Mouse (Mus musculus): Measurements from ENCODE around the gene Chrm4. TPM values are rescaled to one million over a fixed set of nuclear protein-coding genes. Genes with fewer than 3 reads are reported as not detected.
A peak's percentile ranks its signal among the peaks of the same experiment; 100 is the strongest.

Gene Chrm4
- total RNA-seq, 2 experiments from 2014 or later, result 0.16 TPM; not detected in 1

DNA sequence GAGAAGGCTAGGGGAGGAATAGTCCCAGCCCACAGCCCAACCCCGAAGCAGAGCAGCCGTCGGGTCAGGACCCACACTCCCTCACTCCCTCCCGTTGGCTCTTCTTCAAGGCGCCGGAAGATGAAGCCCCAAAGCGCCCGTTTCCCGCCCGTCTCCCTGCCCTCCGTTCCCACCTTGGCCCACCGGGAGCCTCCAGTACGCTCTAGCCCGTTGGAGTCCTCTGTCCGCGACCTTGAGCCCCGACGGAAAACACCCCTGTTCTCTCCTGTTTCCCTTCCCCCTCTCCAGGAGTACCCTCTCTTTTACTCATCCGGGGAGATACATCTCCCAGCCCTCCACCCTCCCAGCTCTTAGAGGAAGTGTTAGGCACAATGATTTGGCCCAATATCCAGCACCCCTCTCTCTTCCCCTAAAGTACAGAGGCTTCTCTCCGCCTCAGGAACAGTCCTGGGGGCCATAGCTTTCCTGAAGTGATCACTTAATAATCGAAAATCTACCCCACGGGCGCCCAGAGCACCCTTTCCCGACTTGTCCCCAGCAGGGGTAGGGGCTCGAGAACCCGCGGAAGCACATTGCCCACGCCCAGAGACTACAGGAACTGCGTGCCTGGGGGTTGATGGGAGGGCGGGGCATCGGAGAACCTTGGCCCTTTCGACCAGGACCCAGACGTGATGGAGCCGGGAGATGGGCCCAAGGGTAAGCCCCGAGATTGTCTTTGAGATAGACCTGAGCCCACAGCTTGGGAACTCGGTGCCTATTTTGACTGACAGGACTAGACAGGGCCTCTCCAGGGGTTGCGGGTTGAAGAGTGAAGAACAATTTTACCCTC lies 4.2 kb upstream of the Chrm4 start:
- DNase-seq, result no peak

DNA sequence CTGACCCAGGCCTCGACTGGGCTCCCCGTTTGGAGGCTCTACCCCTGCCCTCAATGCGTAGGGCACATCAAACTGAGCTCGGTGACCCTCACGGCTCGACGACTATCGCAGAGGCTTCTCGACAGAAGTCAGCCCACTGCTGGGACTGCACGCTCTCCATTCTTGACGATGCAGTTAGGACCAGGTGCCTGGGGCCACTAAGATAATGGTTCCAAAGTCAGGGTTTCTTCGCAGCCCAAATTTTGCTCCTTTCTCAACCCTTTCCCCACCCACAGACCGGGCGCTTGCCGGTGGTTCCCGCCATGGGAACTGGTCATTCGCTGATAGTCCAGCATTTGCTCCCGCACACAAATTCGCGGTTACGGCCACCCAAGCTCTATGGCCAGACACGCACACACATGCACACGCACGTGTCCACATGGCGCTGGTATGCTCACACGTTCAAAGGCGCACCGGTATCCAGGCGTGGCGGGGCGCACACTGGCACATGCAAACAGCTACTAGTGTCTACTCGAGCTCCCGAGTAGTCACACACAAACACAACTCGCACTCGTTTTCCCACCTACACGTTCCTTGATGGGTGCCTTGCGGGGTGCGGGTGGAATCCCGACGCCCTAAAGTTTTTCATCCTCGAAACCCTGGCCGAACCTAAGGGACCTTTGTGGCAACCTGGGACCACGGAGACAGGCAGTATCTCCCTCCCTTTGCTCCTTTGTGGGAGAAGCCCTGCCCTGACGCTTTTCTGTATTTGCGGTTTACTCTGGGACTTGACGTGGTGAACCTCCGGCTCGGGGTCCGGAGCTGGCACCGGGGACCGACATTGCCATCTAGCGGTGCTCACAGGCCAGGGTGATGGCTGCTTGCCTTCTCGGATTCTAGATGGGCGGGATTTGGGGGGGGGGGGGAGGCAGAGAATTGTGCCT lies 3.4 kb upstream of the Chrm4 start:
- peak; percentile 74 for DNase-seq

DNA sequence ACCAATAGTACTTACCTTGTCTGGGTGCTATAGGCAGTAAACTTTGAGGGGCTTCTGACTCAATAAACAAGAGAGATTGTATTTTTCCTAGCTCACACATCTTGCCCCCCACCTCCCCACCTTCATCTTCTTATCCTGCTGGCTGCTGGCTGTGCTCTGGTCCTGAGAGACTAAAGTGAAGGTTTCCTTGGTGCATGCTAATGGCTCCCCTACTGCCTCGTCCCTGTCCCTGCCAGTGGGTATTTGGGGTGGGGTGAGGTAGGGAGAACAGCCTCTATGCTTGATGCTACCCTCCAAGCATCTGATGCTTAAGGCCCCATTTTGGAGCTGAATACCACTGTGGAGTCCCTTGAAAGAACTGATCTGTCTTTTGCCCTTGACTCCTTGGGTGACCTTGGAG lies 2.3 kb upstream of the Chrm4 start:
- no peak for DNase-seq

DNA sequence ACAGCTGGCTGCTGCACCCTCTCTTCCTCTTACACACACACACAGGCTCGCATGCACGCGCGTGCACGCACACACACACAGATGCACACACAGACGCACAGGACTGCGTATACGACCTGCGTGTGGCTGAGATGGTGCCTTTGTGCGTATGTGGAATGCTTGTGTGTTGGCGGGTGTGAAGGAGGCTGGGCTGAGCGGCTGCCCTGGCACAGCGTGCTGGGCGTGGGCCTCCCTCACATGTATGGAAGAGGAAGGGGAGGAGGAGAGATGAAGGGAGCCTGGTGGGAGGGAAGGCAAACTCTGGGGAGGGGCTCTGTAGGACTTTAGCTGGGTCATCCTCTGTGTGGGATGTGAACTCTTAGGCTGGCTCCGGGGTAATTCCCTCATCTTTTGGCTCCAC lies 1.6 kb upstream of the Chrm4 start:
- DNase-seq, result no peak

DNA sequence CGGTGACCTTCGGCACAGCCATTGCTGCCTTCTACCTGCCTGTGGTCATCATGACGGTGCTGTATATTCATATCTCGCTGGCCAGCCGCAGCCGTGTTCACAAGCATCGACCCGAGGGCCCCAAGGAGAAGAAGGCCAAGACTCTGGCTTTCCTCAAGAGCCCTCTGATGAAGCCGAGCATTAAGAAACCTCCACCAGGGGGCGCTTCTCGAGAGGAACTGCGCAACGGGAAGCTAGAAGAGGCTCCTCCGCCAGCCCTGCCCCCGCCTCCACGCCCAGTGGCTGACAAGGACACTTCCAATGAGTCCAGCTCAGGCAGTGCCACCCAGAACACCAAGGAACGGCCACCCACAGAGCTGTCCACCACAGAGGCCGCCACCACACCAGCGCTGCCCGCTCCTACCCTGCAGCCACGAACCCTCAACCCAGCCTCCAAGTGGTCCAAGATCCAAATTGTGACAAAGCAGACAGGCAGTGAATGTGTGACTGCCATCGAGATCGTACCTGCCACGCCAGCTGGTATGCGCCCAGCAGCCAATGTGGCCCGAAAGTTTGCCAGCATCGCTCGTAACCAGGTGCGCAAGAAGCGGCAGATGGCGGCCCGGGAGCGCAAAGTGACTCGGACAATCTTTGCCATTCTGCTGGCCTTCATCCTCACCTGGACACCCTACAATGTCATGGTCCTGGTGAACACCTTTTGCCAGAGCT lies 931 bp downstream of the Chrm4 start:
- DNase-seq, result peak; percentile 87

DNA sequence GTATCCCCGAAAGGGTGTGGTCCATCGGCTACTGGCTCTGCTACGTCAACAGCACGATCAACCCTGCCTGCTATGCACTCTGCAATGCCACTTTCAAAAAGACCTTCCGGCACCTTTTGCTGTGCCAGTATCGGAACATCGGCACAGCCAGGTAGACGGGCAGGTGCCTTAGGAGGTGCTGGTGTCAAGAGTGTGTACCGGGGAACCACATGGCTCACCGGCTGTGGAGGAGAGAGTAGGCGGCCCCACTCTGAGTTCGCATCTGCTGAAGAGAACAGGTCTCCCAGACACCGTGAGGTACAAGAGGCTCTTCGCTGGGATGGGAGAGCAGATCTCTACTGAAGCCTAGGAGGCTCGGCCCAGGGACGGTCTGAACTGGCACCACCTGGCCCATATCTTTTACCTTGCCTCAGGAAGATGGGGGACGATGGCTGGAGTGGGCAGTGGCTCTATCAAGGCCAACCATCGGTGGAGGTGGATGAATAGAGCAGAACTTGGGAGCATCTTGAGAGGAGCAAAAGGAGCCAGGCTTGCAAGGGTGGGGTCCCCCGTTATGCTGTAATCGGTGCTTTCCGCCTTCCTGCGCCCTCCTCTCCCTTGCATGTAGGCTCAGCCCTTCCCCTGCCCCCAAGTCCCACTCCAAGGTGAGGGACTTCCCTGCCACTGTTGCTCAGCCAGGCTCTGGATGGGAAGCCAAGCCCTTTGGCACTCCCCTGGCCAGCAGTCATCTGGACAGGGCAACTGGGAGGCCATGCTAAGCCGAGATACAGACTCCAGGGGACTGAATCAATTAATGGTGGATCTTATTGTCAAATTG lies 1.7 kb downstream of the Chrm4 start:
- no peak for DNase-seq

DNA sequence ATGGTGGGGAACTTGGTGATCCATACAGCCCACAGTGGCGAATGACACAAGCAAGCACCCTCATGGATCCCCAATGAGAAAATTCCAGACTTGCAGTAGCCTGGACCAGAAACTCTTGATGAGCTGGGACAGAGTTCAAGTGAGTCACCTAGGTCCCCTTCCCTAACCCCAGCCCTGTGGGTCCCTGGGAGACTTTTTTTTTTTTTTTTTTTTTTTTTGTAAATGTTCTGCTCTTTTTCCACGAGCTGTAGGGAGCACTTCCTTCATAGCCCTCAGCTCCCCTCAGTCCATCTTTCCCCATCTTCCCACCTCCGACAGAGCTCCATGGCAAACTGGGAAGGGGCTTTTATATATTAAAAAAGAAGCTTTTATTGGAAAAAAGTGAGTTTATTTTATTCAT lies 2.4 kb downstream of the Chrm4 start:
- DNase-seq, result no peak

DNA sequence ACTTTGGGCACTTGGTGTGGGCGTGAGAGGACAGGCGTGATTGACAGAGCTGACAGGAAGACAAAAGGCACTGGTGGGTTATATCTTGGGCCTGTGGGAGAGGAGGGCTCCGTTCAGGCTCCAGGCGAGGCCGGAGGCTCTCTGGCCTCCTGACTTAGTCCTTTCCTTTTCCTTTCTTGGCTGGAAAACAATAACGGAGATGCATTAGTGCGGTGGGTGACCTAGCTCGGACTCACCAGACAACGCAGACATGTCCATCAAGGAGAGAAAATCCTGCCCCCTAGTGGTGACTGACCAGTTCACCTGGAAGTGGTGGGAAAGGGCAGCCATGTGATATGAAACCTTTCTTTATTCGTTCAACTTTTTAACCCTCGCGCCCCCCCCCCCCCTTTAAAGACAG lies 2.9 kb downstream of the Chrm4 start:
- peak; percentile 64 for DNase-seq

DNA sequence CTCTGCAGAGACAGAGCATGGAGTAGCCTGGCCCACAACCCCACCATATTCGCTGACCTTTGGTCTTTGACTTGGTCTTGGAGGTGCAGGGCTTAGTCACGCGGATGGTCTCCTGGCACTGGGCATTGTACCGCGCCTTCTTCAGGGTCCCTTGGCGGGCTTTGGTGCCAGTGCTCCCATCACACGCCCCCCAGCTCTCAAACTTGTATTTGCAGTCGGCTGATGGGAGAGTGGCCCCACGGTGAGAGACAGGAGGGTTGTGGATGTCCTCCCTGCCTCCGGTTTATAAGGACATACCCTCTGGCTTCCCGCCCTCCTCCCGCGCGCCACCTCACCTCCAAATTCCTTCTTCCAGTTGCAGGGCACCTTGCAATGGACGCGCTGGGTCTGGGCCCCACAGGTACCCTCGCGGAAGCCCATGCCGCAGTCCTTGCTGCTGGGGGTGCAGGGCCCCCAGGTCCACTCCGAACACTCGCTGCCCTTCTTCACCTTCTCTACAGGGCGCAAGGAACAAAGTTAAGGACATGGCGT lies 3.8 kb downstream of the Chrm4 start:
- DNase-seq, result no peak

DNA sequence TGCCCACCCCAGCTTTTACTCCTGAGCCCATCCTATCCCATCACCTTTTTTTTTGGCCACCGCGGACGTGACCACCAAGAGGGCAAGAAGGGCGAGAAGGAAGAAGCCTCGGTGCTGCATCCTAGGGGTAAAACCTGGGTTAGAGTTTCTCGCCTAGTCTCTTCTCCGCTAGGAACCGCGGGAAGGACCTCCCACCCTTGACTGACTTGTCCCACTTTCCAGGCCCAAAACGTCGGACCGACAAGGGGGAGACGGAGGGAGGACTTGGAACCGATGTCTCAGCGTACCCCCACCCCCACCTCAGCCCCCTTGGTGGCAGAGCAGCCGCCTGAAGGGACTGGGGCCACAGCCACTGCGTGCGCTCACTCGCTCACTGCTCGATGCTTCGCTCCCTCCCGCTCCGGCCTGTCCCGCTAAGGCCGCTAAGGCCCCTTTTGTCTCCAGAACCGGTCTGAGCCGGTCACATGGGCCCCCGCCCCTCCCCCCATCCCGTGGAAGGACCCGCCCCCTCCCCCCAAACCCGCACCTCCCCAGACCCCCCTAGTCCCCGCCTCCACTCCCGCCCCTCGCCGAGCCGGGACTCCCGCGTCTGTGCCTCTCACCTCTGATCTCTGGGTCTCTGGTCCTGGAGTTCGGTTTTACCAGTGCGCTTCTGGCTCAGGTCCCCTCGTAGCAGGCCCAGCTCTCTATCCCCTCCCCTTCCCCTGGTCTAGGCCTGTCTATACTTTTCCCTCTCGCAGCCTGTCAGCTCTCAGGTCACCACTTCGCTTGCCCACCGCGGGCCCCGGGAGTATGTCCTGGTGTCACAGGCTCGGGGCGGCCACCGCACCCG lies 4.5 kb downstream of the Chrm4 start:
- peak; percentile 64 for DNase-seq

DNA sequence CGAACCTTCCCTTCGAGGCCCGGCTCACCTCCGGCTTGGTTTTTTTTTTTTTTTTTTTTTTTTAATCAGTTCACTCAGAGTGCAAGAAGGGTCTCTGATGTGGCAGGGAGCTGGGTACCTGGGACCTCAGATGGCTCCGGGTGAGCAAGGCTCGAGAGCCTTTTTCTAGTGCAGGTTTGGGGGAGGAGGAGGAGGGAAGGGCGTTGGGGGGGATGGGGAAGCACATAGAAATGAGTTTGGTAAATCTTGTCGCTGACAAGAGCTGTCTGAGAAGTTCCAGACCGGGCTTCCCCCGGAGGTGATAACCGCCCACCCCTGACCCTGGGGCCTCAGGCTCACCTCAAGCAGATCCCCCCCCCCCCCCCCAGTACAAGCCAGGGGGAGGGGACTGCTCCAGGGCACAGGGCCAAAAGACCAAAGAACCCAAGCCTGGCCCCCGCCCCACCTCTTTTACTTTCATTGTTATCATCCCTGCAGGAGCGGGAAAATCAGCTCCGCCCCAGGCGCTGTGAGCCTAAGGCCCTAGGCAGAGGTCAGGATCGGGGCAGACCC lies 5.2 kb downstream of the Chrm4 start, which contains the start of gene Mdk:
Mdk (minus strand) TSS at position 138 of the 552 bp plus-strand sequence.
- DNase-seq, result no peak

DNA sequence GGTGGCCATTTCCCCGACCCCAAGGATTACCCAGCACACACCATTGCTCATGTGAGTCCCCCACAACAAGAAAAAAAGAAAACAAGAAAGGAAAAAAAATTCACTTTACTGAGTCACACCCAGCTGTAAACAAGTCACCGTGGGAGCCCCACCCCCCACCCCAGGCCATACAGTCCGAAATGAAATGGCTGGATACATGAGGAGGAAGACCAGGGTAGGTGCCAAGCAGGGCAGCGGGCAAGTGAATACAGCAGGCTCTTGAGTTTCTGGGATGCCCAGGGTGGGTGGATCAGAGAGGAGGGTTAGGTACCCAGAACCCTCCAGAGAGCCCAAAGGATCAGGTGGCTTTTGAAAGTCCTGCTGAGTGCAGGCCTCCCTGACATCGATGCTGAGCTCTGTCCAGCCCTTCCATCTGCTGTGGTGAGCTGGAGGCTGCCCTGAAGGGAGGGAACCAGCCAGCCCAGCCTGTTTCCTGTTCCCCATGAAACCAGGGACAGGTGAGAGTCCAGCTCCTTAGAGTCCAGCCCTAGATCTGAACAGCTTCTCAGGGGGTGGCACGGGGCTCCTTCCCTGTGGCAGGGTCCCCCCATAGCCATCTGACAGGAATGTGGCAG lies 5.8 kb downstream of the Chrm4 start:
- DNase-seq, result peak; percentile 14

DNA sequence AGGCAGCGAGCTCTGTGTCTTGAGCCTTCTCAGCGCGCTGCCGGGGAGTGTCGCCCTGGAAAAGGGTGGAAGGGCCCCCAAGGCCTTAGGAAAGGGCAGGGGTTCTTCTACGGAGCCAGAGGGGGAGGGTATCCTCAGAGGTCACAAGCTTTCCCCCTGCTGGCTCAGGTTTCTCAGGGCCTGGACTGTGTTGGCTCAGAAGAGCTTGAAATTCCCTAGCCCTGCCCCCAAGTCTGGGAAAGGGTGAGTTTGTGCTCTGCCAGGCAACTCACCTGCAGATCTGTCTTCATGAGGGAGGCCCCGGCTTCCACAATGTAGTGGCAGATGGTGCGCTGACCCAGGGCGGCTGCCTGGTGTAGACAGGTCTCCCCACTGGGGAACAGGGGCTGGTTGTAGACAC lies 6.4 kb downstream of the Chrm4 start:
- DNase-seq, result peak; percentile 6

DNA sequence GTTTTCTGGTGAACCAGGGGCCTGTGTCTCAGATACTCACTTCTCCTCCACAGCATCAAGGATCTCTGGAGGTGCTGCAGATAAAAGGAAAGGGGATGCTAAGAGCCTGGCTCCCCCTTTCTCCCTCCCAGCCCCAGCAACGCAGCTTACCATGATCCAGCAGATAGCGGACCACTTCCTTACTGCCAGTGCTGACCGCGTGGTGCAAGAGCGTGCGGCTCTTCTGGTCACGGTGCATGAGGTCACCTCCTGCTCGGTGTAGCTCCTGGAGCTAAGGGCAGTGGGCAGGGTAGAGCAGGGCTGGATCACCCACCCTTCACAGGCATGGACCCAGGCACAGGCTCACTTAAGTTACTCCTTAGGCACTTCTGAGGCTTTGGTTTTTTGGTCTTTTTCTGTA lies 7.0 kb downstream of the Chrm4 start:
- DNase-seq, result no peak

DNA sequence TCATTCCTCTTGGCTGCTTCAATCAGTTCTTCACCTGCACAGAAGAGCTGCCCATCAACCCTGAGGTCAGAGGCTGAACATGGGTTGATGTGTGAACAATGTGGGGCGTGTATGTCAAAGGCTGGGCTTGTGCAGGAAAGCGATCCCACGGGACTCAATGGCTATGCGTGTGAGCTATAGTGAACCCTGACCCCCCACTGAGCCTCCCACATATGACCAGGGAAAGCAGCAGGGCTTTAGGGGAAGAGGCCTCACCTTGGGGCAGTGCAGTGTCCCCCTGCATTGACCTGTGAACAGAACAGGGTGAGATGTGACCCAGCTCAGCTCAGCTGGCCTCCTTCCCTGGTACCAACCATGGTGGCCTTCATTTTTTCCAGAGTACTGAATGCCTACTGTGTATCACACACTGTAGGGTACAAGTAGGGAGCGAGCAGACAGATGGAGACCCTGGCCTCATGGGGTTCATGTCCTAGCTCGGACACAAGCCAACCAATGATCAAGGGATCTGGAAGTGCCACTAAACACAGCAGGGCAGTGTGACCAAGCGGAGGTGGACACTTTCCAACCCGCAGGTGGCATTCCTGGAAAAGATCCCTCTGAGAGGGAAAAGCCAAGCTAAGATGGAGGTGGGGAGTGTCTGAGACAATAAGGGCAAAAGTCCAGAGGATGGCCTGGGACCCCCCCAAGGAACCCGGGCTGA lies 7.9 kb downstream of the Chrm4 start:
- peak; percentile 7 for DNase-seq

DNA sequence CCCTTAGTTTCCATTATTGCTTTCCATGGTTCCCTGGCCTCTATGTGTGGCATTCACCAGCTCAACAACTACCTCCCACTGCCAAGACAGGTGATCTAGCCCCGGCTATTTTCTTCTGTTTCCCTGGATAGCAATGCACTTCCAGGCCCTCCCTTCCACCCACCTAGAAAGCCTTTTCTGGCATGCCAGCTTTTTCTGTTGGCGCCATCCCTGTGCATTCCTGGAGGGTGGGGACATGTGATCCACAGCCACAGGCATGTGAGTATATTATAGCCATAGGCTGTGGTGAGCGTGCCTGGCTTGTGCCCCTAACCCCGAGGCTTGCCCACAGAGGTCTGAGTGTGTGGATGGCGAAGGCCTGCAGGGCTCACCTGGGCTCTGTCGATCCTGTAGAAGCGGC lies 9.1 kb downstream of the Chrm4 start:
- DNase-seq, result peak; percentile 3

DNA sequence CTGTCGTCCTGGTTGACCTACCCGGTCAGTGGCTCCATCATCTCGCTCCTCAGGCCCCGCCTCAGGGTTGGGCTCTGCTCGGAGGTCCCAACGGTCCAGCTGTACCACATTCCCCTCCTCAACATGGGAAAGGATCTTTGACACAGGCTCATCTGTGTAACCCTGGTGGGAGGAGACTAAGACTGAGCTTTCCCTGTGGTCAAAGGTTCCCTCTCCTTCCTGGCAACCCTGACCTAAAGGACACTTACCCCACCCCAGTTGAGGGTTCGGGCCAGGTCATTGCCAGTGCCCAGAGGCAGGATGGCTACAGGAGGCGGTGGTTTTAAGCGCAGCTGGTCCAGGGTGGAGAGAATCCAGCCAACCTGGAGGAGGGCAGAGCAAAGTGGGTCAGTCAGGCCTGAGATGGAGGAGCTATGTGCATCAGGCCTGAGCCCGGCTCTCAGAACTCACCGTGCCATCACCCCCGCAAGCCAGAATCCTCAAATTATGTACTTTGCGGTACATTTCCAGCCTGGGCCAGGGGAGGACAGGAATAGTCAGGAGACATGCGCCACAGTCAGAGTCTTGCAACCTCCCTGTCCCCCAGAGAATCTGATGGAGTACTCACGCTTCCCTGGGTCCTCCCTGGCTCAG lies 12.4 kb downstream of the Chrm4 start:
- DNase-seq, result no peak

DNA sequence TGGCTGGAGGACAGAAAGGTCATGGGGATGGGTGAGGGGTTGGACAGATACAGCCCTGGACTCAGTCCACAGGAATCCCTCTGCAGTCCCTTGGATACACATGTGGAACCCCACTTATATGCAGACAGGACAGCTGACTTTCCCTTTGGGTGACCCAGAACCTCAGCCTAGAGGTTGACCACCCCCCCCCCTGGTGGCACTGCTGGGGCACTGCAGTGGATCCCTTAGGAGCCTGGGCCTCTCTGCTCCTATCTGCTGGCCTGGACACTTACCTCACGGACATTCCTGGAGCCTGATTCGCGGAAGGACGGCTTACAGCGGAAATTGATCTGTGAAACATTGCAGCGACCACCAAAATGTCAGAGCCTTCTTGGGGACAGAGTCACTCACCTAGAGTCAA lies 15.3 kb downstream of the Chrm4 start:
- no peak for DNase-seq
